Mouse (Mus musculus): ENCODE measurements around the gene Eif3f. TPM values are rescaled to one million over a fixed set of nuclear protein-coding genes. Genes with fewer than 3 reads are reported as not detected.

The Eif3f gene
- 34.6 and 36.9 TPM in 2 replicates for polyA plus RNA-seq (2015; fragmentation: Nextera tagmentation; extraction: Ambion mirVana)

- Histone ChIP-seq H3K27me3 (ENCODE audit: insufficient read depth, low read length) (no peaks in the 10 kb centered on the region), H3K4me3 (ENCODE audit: low read depth, low read length) (peak within 1 kb of the TSS; percentile 91), H3K4me2 (ENCODE audit: low read depth, low read length) (peak within 1 kb of the TSS; percentile 91), H3K4me1 (ENCODE audit: insufficient read depth) (peaks cover 13% of the 10 kb centered on the region), H3K27ac (ENCODE audit: low read depth) (peak within 1 kb of the TSS; percentile 90), H3K36me3 (replicated peaks; ENCODE audit: insufficient read depth, low read length) (peaks cover 20% of the 10 kb centered on the region), H3K9me3 (ENCODE audit: low read length) (no peaks in the 10 kb centered on the region), H3K9ac (replicated peaks) (peak within 1 kb of the TSS; percentile 90)
- 2% methylated on average over 50 of the region's 50 CpGs for WGBS (ENCODE audit: insufficient replicate concordance)
- ATAC-seq (peak; percentile 97), DNase-seq (peak; percentile 93)
- TF ChIP-seq CTCF (IDR thresholded peaks at IDR 0.05; ENCODE audit: low read depth) (peak; percentile 94), EP300 (IDR thresholded peaks at IDR 0.05; ENCODE audit: low read depth) (peak; percentile 57; the same call in 1 of the 2 replicates)
Measured at GRCm38 (mm10) chr7:108933794-108934731, at the start of gene Eif3f. TSS of gene Eif3f (plus strand) at chr7:108934417.

- H3K36me3 ChIP-seq (replicated peaks; ENCODE audit: insufficient read depth, low read length): no peaks in the 10 kb centered on the region
- H3K27ac ChIP-seq (ENCODE audit: low read depth): no peak within 1 kb of the TSS
- no peaks in the 10 kb centered on the region for H3K4me1 ChIP-seq (ENCODE audit: insufficient read depth)
- H3K27me3 ChIP-seq (ENCODE audit: insufficient read depth, low read length): no peaks in the 10 kb centered on the region
- no peak within 1 kb of the TSS for H3K4me2 ChIP-seq (ENCODE audit: low read depth, low read length)
- H3K9me3 ChIP-seq (ENCODE audit: low read length): no peaks in the 10 kb centered on the region
- no peak for DNase-seq
- H3K4me3 ChIP-seq (ENCODE audit: low read depth, low read length): no peak within 1 kb of the TSS
- no peak for ATAC-seq
- no peak for TF ChIP-seq EP300 (IDR thresholded peaks at IDR 0.05; ENCODE audit: low read depth)
- no peak for TF ChIP-seq CTCF (IDR thresholded peaks at IDR 0.05; ENCODE audit: low read depth)
- no peak within 1 kb of the TSS for H3K9ac ChIP-seq (replicated peaks)
- WGBS (ENCODE audit: insufficient replicate concordance): 66% methylated on average over 4 of the region's 4 CpGs
Measured at GRCm38 (mm10) chr7:108884906-108885305, 49.3 kb upstream of the Eif3f start, which contains the start of gene Olfr518. TSS of gene Olfr518 (minus strand) at chr7:108885006.

GRCm38 (mm10) chr7:108894320-108894719, 39.9 kb upstream of the Eif3f start, which contains the start of gene Olfr519:
TSS of gene Olfr519 (minus strand) at chr7:108894420.
- Histone ChIP-seq H3K27me3 (ENCODE audit: insufficient read depth, low read length) (no peaks in the 10 kb centered on the region), H3K4me1 (ENCODE audit: insufficient read depth) (no peaks in the 10 kb centered on the region), H3K9ac (replicated peaks) (no peak within 1 kb of the TSS), H3K4me2 (ENCODE audit: low read depth, low read length) (no peak within 1 kb of the TSS), H3K27ac (ENCODE audit: low read depth) (no peak within 1 kb of the TSS), H3K36me3 (replicated peaks; ENCODE audit: insufficient read depth, low read length) (no peaks in the 10 kb centered on the region), H3K9me3 (ENCODE audit: low read length) (no peaks in the 10 kb centered on the region; the same call in 1 of the 2 replicates), H3K4me3 (ENCODE audit: low read depth, low read length) (no peak within 1 kb of the TSS)
- DNase-seq: no peak
- ATAC-seq: no peak
- WGBS (ENCODE audit: insufficient replicate concordance): 82% methylated on average over 5 of the region's 5 CpGs
- TF ChIP-seq EP300 (IDR thresholded peaks at IDR 0.05; ENCODE audit: low read depth) (no peak), CTCF (IDR thresholded peaks at IDR 0.05; ENCODE audit: low read depth) (no peak)

GRCm38 (mm10) chr7:108903969-108904368, 30.2 kb upstream of the Eif3f start:
- H3K9ac ChIP-seq (replicated peaks): no peak overlapping the region
- DNase-seq (no peak), ATAC-seq (peak; percentile 62; the same call in 1 of the 2 replicates)
- no peaks in the 10 kb centered on the region for H3K9me3 ChIP-seq (ENCODE audit: low read length)
- no peak for TF ChIP-seq CTCF (IDR thresholded peaks at IDR 0.05; ENCODE audit: low read depth)
- no peak for TF ChIP-seq EP300 (IDR thresholded peaks at IDR 0.05; ENCODE audit: low read depth)
- no peak overlapping the region for H3K27ac ChIP-seq (ENCODE audit: low read depth)
- no peaks in the 10 kb centered on the region for H3K4me1 ChIP-seq (ENCODE audit: insufficient read depth)
- H3K27me3 ChIP-seq (ENCODE audit: insufficient read depth, low read length): no peaks in the 10 kb centered on the region
- no peak overlapping the region for H3K4me3 ChIP-seq (ENCODE audit: low read depth, low read length)
- WGBS (ENCODE audit: insufficient replicate concordance): 50% methylated on average over 2 of the region's 2 CpGs
- H3K36me3 ChIP-seq (replicated peaks; ENCODE audit: insufficient read depth, low read length): no peaks in the 10 kb centered on the region
- no peak overlapping the region for H3K4me2 ChIP-seq (ENCODE audit: low read depth, low read length)

GRCm38 (mm10) chr7:108927043-108927442, 7.2 kb upstream of the Eif3f start:
- Histone ChIP-seq H3K27me3 (ENCODE audit: insufficient read depth, low read length) (no peaks in the 10 kb centered on the region), H3K4me1 (ENCODE audit: insufficient read depth) (no peaks in the 10 kb centered on the region), H3K4me2 (ENCODE audit: low read depth, low read length) (no peak overlapping the region), H3K9ac (replicated peaks) (no peak overlapping the region), H3K4me3 (ENCODE audit: low read depth, low read length) (no peak overlapping the region), H3K9me3 (ENCODE audit: low read length) (no peaks in the 10 kb centered on the region), H3K27ac (ENCODE audit: low read depth) (no peak overlapping the region), H3K36me3 (replicated peaks; ENCODE audit: insufficient read depth, low read length) (no peaks in the 10 kb centered on the region)
- TF ChIP-seq EP300 (IDR thresholded peaks at IDR 0.05; ENCODE audit: low read depth) (no peak), CTCF (IDR thresholded peaks at IDR 0.05; ENCODE audit: low read depth) (no peak)
- no peak for DNase-seq
- ATAC-seq: no peak
- WGBS (ENCODE audit: insufficient replicate concordance): 49% methylated on average over 4 of the region's 4 CpGs

All from liver, postnatal 0 days (tissue).